Mouse (Mus musculus) hindbrain, embryonic 11.5 days (tissue): ENCODE measurements around the gene Treml4. TPM values are rescaled to one million over a fixed set of nuclear protein-coding genes. Genes with fewer than 3 reads are reported as not detected.
A peak's percentile ranks its signal among the peaks of the same experiment; 100 is the strongest.

Experiments used
- ATAC-seq: fragments of 200-750 bp; cut with Nextera tagmentation; 2 replicates; pipeline ENCODE4 v1.8.0; 2017; ENCODE audit warnings: mild to moderate bottlenecking, moderate TSS enrichment, moderate library complexity; ENCODE audit not compliant: low FRiP score
- DNase-seq: peaks from one replicate; pipeline ENCODE4 v3.0.0-alpha.2; 2015; ENCODE audit warnings: low spot score
- H3K27ac ChIP-seq: fragments of 300-500 bp; sonication (generic); 2 replicates; pipeline ENCODE4 v1.5.1; 2014; ENCODE audit warnings: mild to moderate bottlenecking, low read depth, low read length
- H3K27me3 ChIP-seq: fragments of 300-500 bp; sonication (generic); 2 replicates; pipeline ENCODE4 v1.6.1; 2014; ENCODE audit warnings: mild to moderate bottlenecking, low read length, moderate library complexity, mixed read lengths; ENCODE audit not compliant: control insufficient read depth, insufficient read depth
- H3K36me3 ChIP-seq: fragments of 300-500 bp; sonication (generic); 2 replicates; pipeline ENCODE4 v1.6.1; 2014; ENCODE audit warnings: mild to moderate bottlenecking, low read length, moderate library complexity, mixed read lengths; ENCODE audit not compliant: control insufficient read depth, insufficient read depth
- H3K4me1 ChIP-seq: fragments of 300-500 bp; sonication (generic); replicated peaks from 2 replicates; pipeline ENCODE4 v1.6.1; 2014; ENCODE audit warnings: low read length, mixed read lengths; ENCODE audit not compliant: control insufficient read depth, insufficient read depth
- H3K4me2 ChIP-seq: fragments of 300-500 bp; sonication (generic); replicated peaks from 2 replicates; pipeline ENCODE4 v1.6.1; 2014; ENCODE audit warnings: mild to moderate bottlenecking, low read depth, low read length
- H3K4me3 ChIP-seq: fragments of 300-500 bp; sonication (generic); 2 replicates; pipeline ENCODE4 v1.5.1; 2014; ENCODE audit warnings: low read depth, low read length
- H3K9ac ChIP-seq: fragments of 300-500 bp; sonication (generic); 2 replicates; pipeline ENCODE4 v1.6.1; 2014; ENCODE audit warnings: low read depth, low read length
- H3K9me3 ChIP-seq: fragments of 300-500 bp; sonication (generic); 2 replicates; pipeline ENCODE4 v1.6.1; 2016; ENCODE audit warnings: low read length; ENCODE audit not compliant: control insufficient read depth
- WGBS: fragments of 180-500 bp; shearing (Covaris S2); extraction: QIAGEN DNeasy Blood & Tissue Kit; methylation state at CpG from one replicate; pipeline ENCODE4 v1.1.7; 2014; 5-methylcytosine and 5-hydroxymethylcytosine counted together
- polyA plus RNA-seq: library from polyadenylated mRNA; unstranded; fragments of >200 nt; fragmentation: Nextera tagmentation; extraction: Ambion mirVana; gene quantifications from 2 replicates; pipeline ENCODE4 v1.2.1, GENCODE M21; 2014

Gene Treml4
- polyA plus RNA-seq, 1 experiment from 2014 or later = 0.34 TPM

DNA sequence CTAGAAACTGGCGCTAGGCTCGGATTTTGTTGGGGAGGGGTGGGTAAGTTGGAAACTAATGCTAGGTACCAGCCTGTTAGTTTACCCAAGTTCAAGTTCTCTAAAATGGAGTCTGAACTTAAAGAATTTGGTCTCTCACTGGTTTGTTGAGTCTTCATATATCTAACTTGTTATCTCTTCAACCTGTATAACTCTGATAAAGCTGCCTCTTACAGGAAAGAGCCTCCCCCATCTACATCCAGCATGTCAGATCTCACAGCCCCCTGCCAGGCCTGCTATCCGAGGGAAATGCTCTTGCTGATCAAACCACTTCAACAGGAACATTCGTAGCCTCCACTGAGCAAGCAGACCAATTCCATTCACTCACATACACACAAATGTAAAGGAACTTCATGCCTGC, 14.9 kb downstream of the Treml4 start:
- H3K9me3 ChIP-seq = no peaks in the 10 kb centered on the region
- no peaks in the 10 kb centered on the region for H3K36me3 ChIP-seq
- no peak overlapping the region for H3K27ac ChIP-seq
- H3K4me1 ChIP-seq = peaks cover 3% of the 10 kb centered on the region; the same call in 1 of the 2 replicates
- ATAC-seq = no peak
- WGBS = 86% methylated on average over 4 of the region's 4 CpGs
- no peak overlapping the region for H3K4me2 ChIP-seq
- H3K27me3 ChIP-seq = no peaks in the 10 kb centered on the region
- no peak overlapping the region for H3K9ac ChIP-seq
- H3K4me3 ChIP-seq = no peak overlapping the region
- DNase-seq = no peak

DNA sequence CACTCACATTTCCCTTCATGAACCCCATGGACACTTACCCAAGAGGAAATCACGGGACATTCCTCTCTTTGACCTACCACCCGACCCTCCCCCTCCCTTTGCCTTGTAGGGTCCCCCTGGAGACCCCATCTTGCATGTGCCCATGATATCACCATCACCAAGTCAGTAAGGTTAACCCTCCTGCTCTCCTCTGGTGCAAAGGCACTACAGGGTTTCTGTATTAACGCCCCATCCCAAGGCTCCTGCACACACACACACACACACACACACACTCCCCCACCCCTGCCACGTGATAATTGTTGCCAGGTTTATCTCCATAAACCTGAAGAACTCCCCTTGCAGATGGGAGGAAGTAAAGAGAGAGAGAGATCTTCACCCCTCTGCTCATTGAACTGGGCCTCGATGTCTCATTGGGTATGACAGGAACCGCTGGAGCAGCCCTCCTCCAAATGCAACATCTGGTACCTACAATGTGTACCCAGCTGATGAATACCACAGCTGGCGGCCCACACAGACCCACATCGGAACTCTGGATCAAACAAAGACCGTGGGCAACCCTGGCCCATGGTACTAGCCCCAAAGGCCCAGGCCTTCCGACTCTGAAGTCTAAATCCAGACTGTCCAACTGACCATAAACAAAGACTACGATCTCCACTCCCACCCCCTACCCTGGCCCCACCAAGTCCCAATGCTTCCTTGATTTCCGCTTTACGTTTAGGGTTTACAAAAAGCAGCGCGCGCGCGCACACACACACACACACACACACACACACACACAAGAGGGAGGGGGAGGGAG, 17.0 kb downstream of the Treml4 start:
- Histone ChIP-seq H3K9ac (peak overlapping the region; percentile 55), H3K36me3 (no peaks in the 10 kb centered on the region), H3K9me3 (no peaks in the 10 kb centered on the region), H3K4me2 (peak overlapping the region; percentile 39), H3K4me3 (peak overlapping the region; percentile 20), H3K4me1 (peaks cover 3% of the 10 kb centered on the region; the same call in 1 of the 2 replicates), H3K27ac (no peak overlapping the region), H3K27me3 (no peaks in the 10 kb centered on the region)
- 31% methylated on average over 18 of the region's 18 CpGs for WGBS
- peak; percentile 61 for DNase-seq
- ATAC-seq = peak; percentile 43; the same call in 1 of the 2 replicates

- H3K4me1 ChIP-seq = peaks cover 3% of the 10 kb centered on the region; the same call in 1 of the 2 replicates
- H3K27ac ChIP-seq = no peak overlapping the region
- no peaks in the 10 kb centered on the region for H3K9me3 ChIP-seq
- peak overlapping the region; percentile 20 for H3K4me3 ChIP-seq
- peak overlapping the region; percentile 39 for H3K4me2 ChIP-seq
- no peaks in the 10 kb centered on the region for H3K36me3 ChIP-seq
- H3K9ac ChIP-seq = no peak overlapping the region; the same call in 1 of the 2 replicates
- 2% methylated on average over 3 of the region's 3 CpGs for WGBS
- no peak for ATAC-seq
- DNase-seq = peak; percentile 56
- H3K27me3 ChIP-seq = no peaks in the 10 kb centered on the region
Measured at GRCm38 (mm10) chr17:48281739-48282085, 17.6 kb downstream of the Treml4 start.

DNA sequence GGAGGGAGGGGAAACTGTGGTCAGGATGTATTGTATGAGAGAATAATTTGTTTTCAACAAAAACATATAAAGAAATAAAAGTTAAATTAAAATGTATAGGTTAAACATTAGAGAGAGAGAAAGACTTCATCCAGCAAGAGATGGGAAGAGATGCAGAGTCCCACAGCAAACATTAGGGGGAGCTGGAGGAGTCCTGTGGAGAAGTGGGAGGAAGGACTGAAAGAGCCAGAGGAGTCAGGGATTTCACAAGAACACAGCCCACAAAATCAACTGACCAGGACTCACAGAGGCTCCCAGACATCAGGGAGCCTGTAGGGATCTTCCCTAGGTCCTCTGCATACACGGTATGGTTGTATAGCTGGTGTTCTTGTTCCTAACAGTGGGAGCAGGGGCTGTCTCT, 22.7 kb downstream of the Treml4 start:
- ATAC-seq = no peak
- H3K27me3 ChIP-seq = no peaks in the 10 kb centered on the region
- 36% methylated on average over 1 of the region's 1 CpGs for WGBS

DNA sequence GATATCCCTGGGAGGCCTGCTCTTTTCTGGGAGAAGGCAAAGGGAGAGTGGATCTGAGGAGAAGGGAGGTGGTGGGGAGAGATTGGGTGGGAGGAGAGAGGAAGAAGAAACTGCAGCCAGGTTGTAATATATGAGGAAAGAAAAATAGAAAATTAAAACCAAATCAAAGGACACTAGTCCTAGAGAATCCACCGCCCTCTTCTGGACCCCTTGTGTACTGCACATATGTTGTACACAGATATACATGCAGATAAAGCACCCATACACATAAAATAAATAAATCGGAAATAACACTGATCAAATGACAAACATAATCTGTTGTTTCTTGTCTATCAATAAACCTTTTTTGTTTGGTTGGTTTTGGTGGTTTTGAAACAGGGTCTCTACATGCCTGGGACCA, 23.2 kb downstream of the Treml4 start:
- no peaks in the 10 kb centered on the region for H3K4me1 ChIP-seq
- H3K36me3 ChIP-seq = no peaks in the 10 kb centered on the region
- no peaks in the 10 kb centered on the region for H3K9me3 ChIP-seq
- WGBS = 63% methylated on average over 2 of the region's 2 CpGs
- H3K27ac ChIP-seq = no peak overlapping the region
- ATAC-seq (no peak), DNase-seq (peak; percentile 20)
- H3K27me3 ChIP-seq = no peaks in the 10 kb centered on the region
- no peak overlapping the region for H3K4me2 ChIP-seq
- H3K9ac ChIP-seq = no peak overlapping the region
- H3K4me3 ChIP-seq = no peak overlapping the region

More for the DNA sequence above, 22.7 kb downstream of the Treml4 start:
- Histone ChIP-seq H3K9ac (no peak overlapping the region), H3K9me3 (no peaks in the 10 kb centered on the region), H3K4me2 (no peak overlapping the region), H3K4me1 (no peaks in the 10 kb centered on the region), H3K27ac (no peak overlapping the region), H3K4me3 (no peak overlapping the region), H3K36me3 (no peaks in the 10 kb centered on the region)
- no peak for DNase-seq

DNA sequence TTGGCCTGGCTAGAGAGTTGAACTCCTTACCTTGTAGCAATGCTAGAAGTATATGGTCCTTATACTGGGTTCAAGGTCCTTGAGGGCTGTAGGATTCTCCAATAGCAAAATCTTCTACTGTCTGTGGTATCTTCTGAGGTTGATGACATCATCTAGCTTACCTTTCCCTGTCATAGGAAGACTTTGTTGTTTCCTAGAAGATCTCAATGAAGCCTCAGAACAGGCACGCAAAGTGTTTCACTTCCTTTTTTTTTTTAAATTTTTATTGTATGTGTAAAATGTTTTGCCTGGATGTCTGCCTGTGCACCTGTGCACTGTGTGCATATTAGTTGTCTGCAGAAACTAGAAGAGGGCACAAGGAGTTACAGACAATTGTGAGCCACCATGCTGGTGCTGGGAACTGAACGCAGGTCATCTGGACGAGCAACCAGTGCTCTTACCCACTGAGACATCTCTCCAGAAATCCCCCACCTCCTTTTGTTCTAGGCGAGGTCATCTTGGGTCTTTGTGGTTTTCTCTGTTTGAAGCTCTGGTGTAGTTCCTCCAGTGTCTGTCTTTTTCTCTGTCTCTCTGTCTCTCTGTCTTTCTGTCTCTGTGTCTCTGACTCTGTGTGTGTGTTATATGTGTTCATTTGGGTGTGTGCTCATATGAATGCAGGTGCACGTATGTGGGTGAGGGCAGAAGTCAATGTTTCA, 29.6 kb downstream of the Treml4 start:
- Histone ChIP-seq H3K4me3 (no peak overlapping the region), H3K27ac (no peak overlapping the region), H3K9ac (no peak overlapping the region), H3K36me3 (no peaks in the 10 kb centered on the region), H3K4me1 (no peaks in the 10 kb centered on the region), H3K9me3 (no peaks in the 10 kb centered on the region), H3K4me2 (no peak overlapping the region), H3K27me3 (no peaks in the 10 kb centered on the region)
- WGBS = 86% methylated on average over 5 of the region's 5 CpGs
- no peak for ATAC-seq
- no peak for DNase-seq

- no peaks in the 10 kb centered on the region for H3K4me1 ChIP-seq
- no peaks in the 10 kb centered on the region for H3K9me3 ChIP-seq
- no peak within 1 kb of the TSS for H3K9ac ChIP-seq
- no peaks in the 10 kb centered on the region for H3K36me3 ChIP-seq
- no peak for DNase-seq
- no peak within 1 kb of the TSS for H3K4me2 ChIP-seq
- H3K27ac ChIP-seq = no peak within 1 kb of the TSS
- H3K27me3 ChIP-seq = no peaks in the 10 kb centered on the region
- WGBS = 47% methylated on average over 3 of the region's 4 CpGs
- no peak for ATAC-seq
- no peak within 1 kb of the TSS for H3K4me3 ChIP-seq
Measured at GRCm38 (mm10) chr17:48299203-48299602, 35.1 kb downstream of the Treml4 start, which contains the start of gene Treml2. TSS of gene Treml2 (plus strand) at chr17:48299498.

DNA sequence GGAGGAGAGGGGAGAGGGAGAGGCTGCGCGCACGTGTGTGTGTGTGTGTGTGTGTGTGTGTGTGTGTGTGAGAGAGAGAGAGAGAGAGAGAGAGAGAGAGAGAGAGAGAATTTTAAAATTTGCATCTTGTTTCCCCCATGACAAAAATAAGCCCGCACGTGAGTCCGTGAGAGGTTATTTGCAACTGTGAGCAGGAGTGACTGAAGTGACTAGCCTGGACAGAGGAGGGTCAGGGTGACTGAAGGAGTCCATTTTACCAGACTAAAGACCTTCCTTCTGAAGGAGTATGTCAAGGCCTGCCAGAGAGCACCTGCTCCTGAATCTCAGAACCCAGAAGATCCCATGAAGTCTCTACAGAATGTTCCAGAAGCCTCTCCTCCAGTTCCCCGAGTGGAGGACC, 35.7 kb downstream of the Treml4 start:
- H3K4me1 ChIP-seq = no peaks in the 10 kb centered on the region
- no peak overlapping the region for H3K9ac ChIP-seq
- H3K27ac ChIP-seq = no peak overlapping the region
- DNase-seq (no peak), ATAC-seq (no peak)
- H3K9me3 ChIP-seq = no peaks in the 10 kb centered on the region
- H3K36me3 ChIP-seq = no peaks in the 10 kb centered on the region
- no peaks in the 10 kb centered on the region for H3K27me3 ChIP-seq
- no peak overlapping the region for H3K4me3 ChIP-seq
- WGBS = 72% methylated on average over 6 of the region's 7 CpGs
- no peak overlapping the region for H3K4me2 ChIP-seq

DNA sequence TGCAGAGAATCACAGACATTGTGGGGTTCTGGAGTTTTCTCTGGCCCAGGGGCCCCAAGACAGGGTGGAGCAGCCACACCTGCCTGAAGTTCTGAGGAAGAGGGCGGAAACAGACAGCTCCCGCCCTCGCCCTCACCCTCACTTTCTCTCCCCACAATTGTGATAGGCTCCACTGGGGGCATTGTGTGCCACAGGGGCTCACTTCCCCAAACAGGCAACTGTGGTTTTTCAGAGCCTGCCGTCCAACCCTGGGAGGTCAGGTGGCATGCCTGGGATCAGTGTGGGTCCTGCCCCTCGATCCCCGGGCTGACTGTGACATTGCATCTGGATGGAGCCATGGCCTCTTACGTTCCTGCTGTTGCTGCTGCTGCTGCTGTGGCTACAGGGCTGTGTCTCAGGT, 36.1 kb downstream of the Treml4 start:
- DNase-seq (no peak), ATAC-seq (no peak)
- no peaks in the 10 kb centered on the region for H3K36me3 ChIP-seq
- no peaks in the 10 kb centered on the region for H3K9me3 ChIP-seq
- H3K4me2 ChIP-seq = no peak overlapping the region
- H3K9ac ChIP-seq = no peak overlapping the region
- H3K27me3 ChIP-seq = no peaks in the 10 kb centered on the region
- no peak overlapping the region for H3K27ac ChIP-seq
- WGBS = 72% methylated on average over 7 of the region's 7 CpGs
- no peak overlapping the region for H3K4me3 ChIP-seq
- no peaks in the 10 kb centered on the region for H3K4me1 ChIP-seq
